Mouse (Mus musculus): Measurements from ENCODE around the gene Gtf2f2.

Gtf2f2 gene

DNA sequence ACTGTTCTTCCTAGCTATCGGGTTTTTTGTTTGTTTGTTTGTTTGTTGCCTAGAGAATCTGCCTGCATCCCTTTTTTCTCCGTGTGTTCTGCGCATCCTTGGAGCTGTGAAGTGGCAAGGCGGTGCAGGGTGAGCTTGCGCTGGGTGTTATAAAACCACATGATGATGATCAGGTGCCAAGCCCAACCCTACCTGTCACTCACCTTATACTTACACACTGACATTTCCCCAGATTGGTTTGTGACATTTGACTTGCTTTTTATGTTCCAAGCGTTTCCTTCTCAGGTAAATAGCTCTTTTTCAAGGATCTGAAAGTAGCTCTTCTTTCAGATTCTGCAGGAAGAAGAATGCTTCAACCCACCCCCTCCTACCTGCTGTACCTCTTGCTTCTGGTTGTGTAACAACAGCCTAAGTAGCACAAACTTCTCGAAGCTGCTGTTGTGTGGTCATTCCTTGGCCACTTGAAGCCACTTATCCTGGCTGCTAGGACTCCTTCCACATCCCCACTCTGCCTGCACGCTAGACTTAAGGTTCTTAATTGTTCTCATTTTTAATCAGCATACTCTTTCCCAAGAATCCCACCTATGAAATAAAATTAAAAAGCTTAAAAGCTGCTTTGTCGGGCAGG lies 143.8 kb downstream of the Gtf2f2 start:
- TF ChIP-seq GATA4 (IDR thresholded peaks at IDR 0.05; ENCODE audit: insufficient replicate concordance, low read length) = no peak

DNA sequence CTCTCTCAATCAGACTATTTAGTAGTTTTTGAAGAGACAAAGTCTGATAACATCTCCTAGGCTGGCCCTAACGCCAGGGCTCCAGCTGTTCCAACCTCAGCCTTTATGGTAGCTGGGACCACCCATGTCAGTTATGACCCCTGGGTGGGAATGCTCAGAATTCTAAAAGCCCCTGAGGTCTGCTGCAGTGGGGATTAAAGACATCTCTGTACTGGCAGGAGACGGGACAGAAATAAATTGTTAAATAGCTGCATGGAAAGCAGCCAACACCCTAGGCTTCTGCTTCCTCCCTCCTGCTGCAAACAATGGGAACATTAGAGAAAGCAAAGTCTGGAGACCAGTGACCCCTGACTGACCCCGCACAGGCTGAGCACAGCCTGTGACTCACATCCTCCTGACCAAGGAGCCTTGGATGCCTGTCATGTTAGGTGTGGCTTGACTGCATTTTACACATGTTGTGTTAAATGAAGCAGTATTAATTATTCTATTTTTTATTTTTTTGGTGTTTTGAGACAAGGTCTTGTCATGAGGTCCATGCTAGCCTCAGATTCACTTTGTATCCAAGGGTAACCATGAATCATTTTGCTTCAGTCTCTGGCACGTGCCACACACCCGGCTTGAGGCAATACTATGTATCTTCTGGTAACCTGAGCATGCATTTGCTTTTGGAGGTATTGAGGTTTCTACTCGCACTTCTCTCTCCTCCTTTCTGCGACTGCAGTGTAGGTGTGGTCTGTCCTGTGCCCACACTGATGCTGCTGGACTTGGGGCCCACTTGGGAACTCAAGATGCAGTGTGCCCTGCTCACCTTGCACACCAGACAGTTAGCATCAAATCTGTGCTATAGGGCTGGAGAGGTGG lies 146.9 kb downstream of the Gtf2f2 start:
- TF ChIP-seq GATA4 (IDR thresholded peaks at IDR 0.05; ENCODE audit: insufficient replicate concordance, low read length) = no peak

GRCm38 (mm10) chr14:75862701-75863100 lies 148.0 kb downstream of the Gtf2f2 start:
- no peak for TF ChIP-seq GATA4 (IDR thresholded peaks at IDR 0.05; ENCODE audit: insufficient replicate concordance, low read length)

- no peak for TF ChIP-seq GATA4 (IDR thresholded peaks at IDR 0.05; ENCODE audit: insufficient replicate concordance, low read length)
These were observed 151.0 kb downstream of the Gtf2f2 start for GRCm38 (mm10) chr14:75859619-75860018.

DNA sequence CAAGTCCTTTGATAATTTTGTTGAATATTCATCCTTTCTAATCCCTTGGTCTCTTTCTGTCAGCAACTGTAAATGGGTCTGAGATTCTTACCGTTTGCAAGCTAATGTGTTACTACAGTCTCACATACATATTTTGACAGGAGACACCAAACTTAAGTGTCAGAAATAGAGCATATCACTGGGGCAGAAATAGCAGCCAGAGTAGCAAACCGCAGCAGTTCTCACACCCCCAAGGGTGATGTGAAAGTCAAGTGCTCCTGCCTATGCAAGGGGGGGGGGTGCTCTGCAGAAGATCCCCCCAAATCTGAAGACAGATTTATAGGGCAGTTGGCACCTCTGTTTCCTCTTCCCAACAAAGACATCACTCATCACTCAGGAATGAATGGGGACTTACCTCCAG lies 152.5 kb downstream of the Gtf2f2 start:
- no peak for TF ChIP-seq GATA4 (IDR thresholded peaks at IDR 0.05; ENCODE audit: insufficient replicate concordance, low read length)

DNA sequence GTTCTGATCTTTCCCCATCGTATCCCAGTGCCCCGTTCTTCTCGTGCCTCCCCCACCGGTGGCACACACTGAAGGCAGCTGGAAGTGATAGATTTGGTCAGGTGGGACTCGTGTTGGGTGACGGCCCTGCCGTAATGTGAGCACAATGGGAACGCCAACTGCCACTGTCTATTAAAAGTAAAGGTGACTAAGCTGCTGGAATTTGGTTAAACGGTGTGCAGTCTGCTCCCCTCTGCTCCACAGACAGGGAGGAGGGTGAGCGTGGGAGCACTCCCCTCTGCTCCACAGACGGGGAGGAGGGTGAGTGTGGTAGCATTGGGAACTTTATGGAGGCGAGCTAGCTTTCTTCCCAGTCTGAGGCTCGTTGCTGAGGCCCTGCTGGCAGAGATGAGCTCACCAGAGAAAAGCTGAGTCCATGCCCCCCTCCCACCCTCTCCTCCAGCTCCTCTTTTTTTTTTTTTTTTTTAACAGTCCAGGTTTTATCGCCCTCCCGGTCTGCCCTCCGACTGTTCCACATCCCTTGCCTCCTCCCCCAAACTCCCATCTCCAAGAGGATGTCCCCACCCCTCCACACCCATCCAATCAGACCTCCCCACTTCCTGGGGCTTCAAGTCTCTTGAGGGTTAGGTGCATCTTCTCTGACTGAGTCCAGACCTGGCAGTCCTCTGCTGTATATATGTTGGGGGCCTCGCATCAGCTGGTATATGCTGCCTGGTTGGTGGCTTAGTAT lies 155.2 kb downstream of the Gtf2f2 start:
- no peak for TF ChIP-seq GATA4 (IDR thresholded peaks at IDR 0.05; ENCODE audit: insufficient replicate concordance, low read length)

DNA sequence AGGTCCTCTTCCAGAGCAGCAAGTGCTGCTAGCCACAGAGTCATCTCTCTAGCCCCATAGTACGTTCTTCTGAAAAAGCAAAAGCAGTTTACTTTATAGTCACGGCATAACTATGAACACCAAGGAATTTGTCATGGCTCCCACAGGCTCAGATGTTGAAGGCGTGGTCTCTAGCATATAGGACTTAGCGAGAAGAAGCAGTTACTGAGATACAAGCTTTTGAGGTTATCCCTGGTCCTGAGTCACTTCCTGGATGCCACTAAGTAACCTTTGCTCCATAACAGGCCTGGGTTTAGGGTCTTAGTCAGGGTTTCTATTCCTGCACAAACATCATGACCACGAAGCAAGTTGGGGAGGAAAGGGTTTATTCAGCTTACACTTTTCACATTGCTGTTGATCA lies 158.6 kb downstream of the Gtf2f2 start:
- no peak for TF ChIP-seq GATA4 (IDR thresholded peaks at IDR 0.05; ENCODE audit: insufficient replicate concordance, low read length)

GRCm38 (mm10) chr14:75850819-75851218 lies 159.8 kb downstream of the Gtf2f2 start:
- no peak for TF ChIP-seq GATA4 (IDR thresholded peaks at IDR 0.05; ENCODE audit: insufficient replicate concordance, low read length)

DNA sequence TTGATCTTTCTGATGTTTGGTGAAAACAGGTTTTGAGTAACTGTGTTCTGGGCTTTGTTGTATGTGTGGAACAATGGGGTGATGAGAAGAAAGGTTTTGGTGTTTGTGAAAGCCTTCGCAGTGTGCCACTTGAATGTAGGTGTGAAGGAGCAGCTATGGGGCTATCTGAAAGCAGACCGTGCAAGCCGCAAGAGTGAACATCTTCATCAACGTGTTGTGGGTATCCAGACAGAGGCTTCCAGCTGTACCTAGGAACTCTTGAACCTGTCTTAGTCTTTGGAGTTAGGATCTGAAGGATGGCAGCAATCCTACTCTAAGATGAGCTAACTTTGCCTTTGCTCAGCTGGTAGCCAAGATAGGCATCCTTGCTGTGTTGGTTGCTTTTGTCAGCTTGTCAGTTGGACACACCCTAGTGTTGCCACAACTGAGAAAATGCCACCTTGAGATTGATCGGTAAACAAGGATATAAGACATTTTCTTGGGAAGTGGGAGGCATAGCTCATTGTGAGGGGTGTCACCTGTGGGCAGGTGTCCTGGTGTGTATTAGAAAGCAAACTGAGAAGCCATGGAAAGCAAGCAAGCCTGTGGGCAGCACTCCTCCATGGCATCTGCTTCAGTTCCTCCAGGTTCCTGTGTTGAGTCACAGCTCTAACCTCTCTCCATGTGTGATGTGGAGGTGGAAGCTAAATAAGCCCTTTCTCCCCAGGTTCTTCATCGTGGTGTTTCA lies 160.7 kb downstream of the Gtf2f2 start:
- no peak for TF ChIP-seq GATA4 (IDR thresholded peaks at IDR 0.05; ENCODE audit: insufficient replicate concordance, low read length)

- TF ChIP-seq GATA4 (IDR thresholded peaks at IDR 0.05; ENCODE audit: insufficient replicate concordance, low read length) = no peak
These were observed 161.4 kb downstream of the Gtf2f2 start for GRCm38 (mm10) chr14:75849236-75849635.

DNA sequence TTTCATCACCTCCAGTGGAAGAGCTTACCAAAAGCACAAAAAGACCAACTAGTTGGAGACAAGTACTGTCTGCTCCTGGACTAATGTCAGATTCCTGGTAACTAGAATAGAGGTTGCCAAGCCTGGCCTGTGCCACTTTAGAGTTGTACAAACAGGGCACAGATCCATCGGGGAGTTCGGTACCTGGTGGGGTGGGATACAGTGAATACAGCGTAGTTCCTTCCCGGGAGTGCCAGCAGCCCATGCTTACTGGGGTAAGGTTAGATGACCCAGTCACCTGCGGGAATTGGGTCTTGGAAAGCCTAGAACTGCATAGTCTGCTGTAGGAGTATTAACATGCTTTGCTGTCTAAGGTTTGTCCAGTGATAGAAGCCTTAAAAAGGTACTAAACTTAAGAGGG lies 162.2 kb downstream of the Gtf2f2 start:
- TF ChIP-seq GATA4 (IDR thresholded peaks at IDR 0.05; ENCODE audit: insufficient replicate concordance, low read length) = no peak

- TF ChIP-seq GATA4 (IDR thresholded peaks at IDR 0.05; ENCODE audit: insufficient replicate concordance, low read length) = no peak
These were observed 163.0 kb downstream of the Gtf2f2 start for GRCm38 (mm10) chr14:75847669-75848068.
